Mouse (Mus musculus) MEL (cell line): ENCODE data around the gene Hoxa3. TPM values are rescaled to one million over a fixed set of nuclear protein-coding genes. Genes with fewer than 3 reads are reported as not detected.

Experiments
- DNase-seq: peaks from one replicate; pipeline ENCODE4 v3.0.0; 2011; ENCODE audit warnings: low read depth, low spot score
- H3K27ac ChIP-seq: 2 replicates; pipeline ENCODE4 v1.5.1; 2012; ENCODE audit warnings: low read depth, mild to moderate bottlenecking, control low read depth, low read length, moderate library complexity; ENCODE audit not compliant: control insufficient read depth
- H3K27me3 ChIP-seq, 2 experiments: fragments of 150-350 bp in 1 of 2; sonication (generic) in 1 of 2; 2 replicates each; pipeline ENCODE4 v1.6.1; 2012; ENCODE audit warnings: low read length in 2 of 2, mild to moderate bottlenecking in 2 of 2, improper control_type of control experiment in 1 of 2, moderate library complexity in 1 of 2; ENCODE audit not compliant: insufficient read depth in 2 of 2, control insufficient read depth in 1 of 2
- H3K36me3 ChIP-seq, 2 experiments: 2 replicates each; pipeline ENCODE4 v1.6.1; 2012 to 2014; ENCODE audit warnings: low read length in 2 of 2, improper control_type of control experiment in 1 of 2, inconsistent platforms in 1 of 2, mild to moderate bottlenecking in 1 of 2; ENCODE audit not compliant: insufficient read depth in 2 of 2, control insufficient read depth in 1 of 2
- H3K4me1 ChIP-seq, 2 experiments: fragments of 150-350 bp in 1 of 2; sonication (generic) in 1 of 2; 2 replicates each; pipeline ENCODE4 v1.6.1; 2012; ENCODE audit warnings: low read length in 2 of 2, improper control_type of control experiment in 1 of 2, mild to moderate bottlenecking in 1 of 2; ENCODE audit not compliant: insufficient read depth in 2 of 2, control insufficient read depth in 1 of 2
- H3K4me3 ChIP-seq, 2 experiments: fragments of 150-350 bp in 1 of 2; sonication (generic) in 1 of 2; 2 replicates each; pipeline ENCODE4 v1.5.1; 2012; ENCODE audit warnings: low read depth in 2 of 2, low read length in 2 of 2, mild to moderate bottlenecking in 2 of 2, moderate library complexity in 2 of 2, control low read depth in 1 of 2, improper control_type of control experiment in 1 of 2; ENCODE audit not compliant: control insufficient read depth in 1 of 2, insufficient read depth in 1 of 2
- H3K79me2 ChIP-seq: 2 replicates; pipeline ENCODE4 v1.6.1; 2012; ENCODE audit warnings: mild to moderate bottlenecking, low read length, moderate library complexity; ENCODE audit not compliant: control insufficient read depth, poor library complexity, insufficient read depth
- H3K9ac ChIP-seq: 2 replicates; pipeline ENCODE4 v1.6.1; 2012; ENCODE audit warnings: low read depth, mild to moderate bottlenecking, control low read depth, low read length, moderate library complexity; ENCODE audit not compliant: control insufficient read depth, poor library complexity, severe bottlenecking
- H3K9me3 ChIP-seq: fragments of 150-350 bp; sonication (generic); replicated peaks from 2 replicates; pipeline ENCODE4 v1.6.1; 2012; ENCODE audit warnings: mild to moderate bottlenecking, low read length, improper control_type of control experiment, moderate library complexity; ENCODE audit not compliant: insufficient read depth
- CHD1 ChIP-seq: IDR thresholded peaks from 2 replicates; pipeline ENCODE4 v1.6.1; 2012; ENCODE audit warnings: low read depth, mild to moderate bottlenecking, inconsistent platforms, low read length, improper control_type of control experiment
- CTCF ChIP-seq, 3 experiments: IDR thresholded peaks in 2 of 3; conservative IDR thresholded peaks in 1 of 3; 2 replicates each; pipeline ENCODE4 v1.5.1; 2011 to 2012; ENCODE audit warnings: low read length in 3 of 3, low read depth in 2 of 3, mild to moderate bottlenecking in 2 of 3, improper control_type of control experiment in 1 of 3, inconsistent platforms in 1 of 3, mixed read lengths in 1 of 3, moderate library complexity in 1 of 3; ENCODE audit not compliant: control insufficient read depth in 1 of 3, insufficient read depth in 1 of 3, poor library complexity in 1 of 3, severe bottlenecking in 1 of 3
- ETS1 ChIP-seq: IDR thresholded peaks from 2 replicates; pipeline ENCODE4 v1.6.1; 2012; ENCODE audit warnings: low read depth, mild to moderate bottlenecking, inconsistent platforms, low read length, improper control_type of control experiment, moderate library complexity
- GABPA ChIP-seq: IDR thresholded peaks from 2 replicates; pipeline ENCODE4 v1.6.1; 2012; ENCODE audit warnings: low read depth, mild to moderate bottlenecking, inconsistent platforms, low read length, improper control_type of control experiment, moderate library complexity
- GATA1 ChIP-seq: IDR thresholded peaks from 2 replicates; pipeline ENCODE4 v1.6.1; 2011; ENCODE audit warnings: low read depth, low read length, improper control_type of control experiment
- MXI1 ChIP-seq: IDR thresholded peaks from 2 replicates; pipeline ENCODE4 v1.6.1; 2011; ENCODE audit warnings: mild to moderate bottlenecking, low read depth, low read length, improper control_type of control experiment
- MYB ChIP-seq: IDR thresholded peaks from 2 replicates; pipeline ENCODE4 v1.6.1; 2011; ENCODE audit warnings: mild to moderate bottlenecking, low read depth, low read length, improper control_type of control experiment
- MYC ChIP-seq: IDR thresholded peaks from 2 replicates; pipeline ENCODE4 v1.6.1; 2011; ENCODE audit warnings: low read depth, mild to moderate bottlenecking, low read length, improper control_type of control experiment, moderate library complexity
- ZKSCAN1 ChIP-seq: IDR thresholded peaks from 2 replicates; pipeline ENCODE4 v1.6.1; 2012; ENCODE audit warnings: low read depth, mild to moderate bottlenecking, inconsistent platforms, low read length, improper control_type of control experiment, moderate library complexity
- ZNF384 ChIP-seq: IDR thresholded peaks from 2 replicates; pipeline ENCODE4 v1.6.1; 2012; ENCODE audit warnings: low read depth, mild to moderate bottlenecking, inconsistent platforms, low read length, improper control_type of control experiment
- polyA plus RNA-seq, 2 experiments: library from polyadenylated mRNA; stranded (reverse) in 1 of 2; unstranded in 1 of 2; fragments of >175 nt in 1 of 2; fragments of >200 nt in 1 of 2; gene quantifications; 2 replicates each; pipeline versions ENCODE4 v1.2.1 to v1.2.4; 2012; ENCODE audit warnings: low replicate concordance in 2 of 2, low read depth in 1 of 2; ENCODE audit not compliant: insufficient read length in 2 of 2, insufficient read depth in 1 of 2, missing spikeins in 1 of 2
- total RNA-seq: library from RNA; depleted of rRNA; stranded (reverse); fragments of 300-350 nt; gene quantifications from 2 replicates; pipeline ENCODE4 v1.2.3, GENCODE M21; 2012

Gene Hoxa3
- total and polyA plus RNA-seq, 3 experiments, result not detected

GRCm38 (mm10) chr6:52217459-52217768, 4.3 kb upstream of the Hoxa3 start:
- no peaks in the 10 kb centered on the region for H3K9me3 ChIP-seq
- H3K27me3 ChIP-seq, result no peaks in the 10 kb centered on the region
- no peak overlapping the region for H3K27ac ChIP-seq
- no peaks in the 10 kb centered on the region for H3K4me1 ChIP-seq
- H3K79me2 ChIP-seq, result no peaks in the 10 kb centered on the region
- H3K4me3 ChIP-seq, result no peak overlapping the region
- no peak for DNase-seq
- no peaks in the 10 kb centered on the region for H3K36me3 ChIP-seq
- TF ChIP-seq ZNF384, result no peak
- TF ChIP-seq ZKSCAN1, result no peak
- no peak for TF ChIP-seq MXI1
- no peak for TF ChIP-seq MYB
- no peak for TF ChIP-seq MYC
- TF ChIP-seq CTCF (IDR thresholded peaks at IDR 0.05 in 2 of 3, conservative IDR thresholded peaks at IDR 0.05 in 1 of 3; ENCODE audit: control insufficient read depth in 1 of 3, insufficient read depth in 1 of 3, low read depth in 2 of 3, low read length in 3 of 3, poor library complexity in 1 of 3, severe bottlenecking in 1 of 3), result no peak
- TF ChIP-seq ETS1, result no peak
- TF ChIP-seq, all 39 proteins: peak for 0
- H3K9ac ChIP-seq, result no peak overlapping the region

- H3K27ac ChIP-seq, result no peak overlapping the region
- no peaks in the 10 kb centered on the region for H3K36me3 ChIP-seq
- no peaks in the 10 kb centered on the region for H3K27me3 ChIP-seq
- H3K9me3 ChIP-seq, result no peaks in the 10 kb centered on the region
- TF ChIP-seq ZNF384, result no peak
- no peak overlapping the region for H3K4me3 ChIP-seq
- no peaks in the 10 kb centered on the region for H3K4me1 ChIP-seq
- no peak for DNase-seq
- H3K9ac ChIP-seq, result no peak overlapping the region
- no peaks in the 10 kb centered on the region for H3K79me2 ChIP-seq
Observed at GRCm38 (mm10) chr6:52216691-52217458, 3.7 kb upstream of the Hoxa3 start.

- no peak overlapping the region for H3K27ac ChIP-seq
- no peak overlapping the region for H3K9ac ChIP-seq
- no peaks in the 10 kb centered on the region for H3K27me3 ChIP-seq
- H3K36me3 ChIP-seq, result no peaks in the 10 kb centered on the region
- no peaks in the 10 kb centered on the region for H3K79me2 ChIP-seq
- H3K9me3 ChIP-seq, result no peaks in the 10 kb centered on the region
- H3K4me1 ChIP-seq, result no peaks in the 10 kb centered on the region
- TF ChIP-seq MYB (no peak), GATA1 (no peak), GABPA (no peak), ZNF384 (no peak), CHD1 (no peak)
- no peak overlapping the region for H3K4me3 ChIP-seq
- no peak for DNase-seq
Observed at GRCm38 (mm10) chr6:52215771-52216535, 2.8 kb upstream of the Hoxa3 start.
